Mouse (Mus musculus) splenic B cell, adult 2 months (primary cell): ENCODE data around the gene Prpf19.
A peak's percentile ranks its signal among the peaks of the same experiment; 100 is the strongest.

Experiments used
- DNase-seq: peaks from one replicate; pipeline ENCODE4 v3.0.0-alpha.2; 2011; ENCODE audit warnings: low read depth, low spot score
- H3K27me3 ChIP-seq: 2 replicates; pipeline ENCODE4 v1.6.1; 2012; ENCODE audit warnings: mild to moderate bottlenecking, low read length, moderate library complexity, mixed read lengths; ENCODE audit not compliant: control insufficient read depth, poor library complexity, insufficient read depth, severe bottlenecking
- H3K36me3 ChIP-seq: 2 replicates; pipeline ENCODE4 v1.6.1; 2012; ENCODE audit warnings: mild to moderate bottlenecking, low read length, moderate library complexity, mixed read lengths; ENCODE audit not compliant: control insufficient read depth, poor library complexity, insufficient read depth, severe bottlenecking

Prpf19 gene

DNA sequence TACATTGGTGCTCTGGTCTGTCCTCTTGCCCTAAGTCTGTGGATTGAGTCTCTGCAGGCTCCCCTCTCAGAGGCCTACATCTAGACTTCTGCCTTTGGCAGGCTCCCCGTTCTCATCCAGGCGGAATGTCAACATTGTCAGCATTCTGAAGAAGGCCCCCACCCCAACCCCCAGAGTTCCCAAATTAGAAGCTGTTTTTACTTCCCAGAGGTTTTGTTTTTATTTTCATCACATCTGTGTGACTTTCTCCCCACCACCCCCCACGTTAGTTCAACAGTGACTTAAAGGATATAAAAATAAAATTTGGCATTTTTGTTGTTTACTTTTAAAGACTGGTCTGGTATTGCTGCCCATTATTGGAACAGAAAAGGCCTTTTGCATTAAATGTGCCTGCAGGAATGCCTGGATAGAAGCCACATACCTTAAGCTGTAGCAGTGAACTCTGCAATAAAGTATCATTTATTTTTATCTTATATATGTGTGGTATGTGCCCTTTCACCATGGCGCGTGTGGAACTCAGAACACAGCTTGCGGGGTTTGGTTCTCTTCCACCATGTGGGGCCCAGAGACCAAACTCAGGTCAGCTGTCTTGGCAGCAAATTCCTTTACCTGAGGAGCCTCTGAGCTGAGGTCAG is 14.2 kb downstream of the Prpf19 start:
- no peaks in the 10 kb centered on the region for H3K27me3 ChIP-seq
- no peaks in the 10 kb centered on the region for H3K36me3 ChIP-seq
- DNase-seq: no peak

GRCm38 (mm10) chr19:10914291-10914690 is 19.3 kb downstream of the Prpf19 start:
- DNase-seq: peak; percentile 69
- Histone ChIP-seq H3K36me3 (no peaks in the 10 kb centered on the region), H3K27me3 (no peaks in the 10 kb centered on the region)

GRCm38 (mm10) chr19:10914870-10915269 is 19.8 kb downstream of the Prpf19 start:
- Histone ChIP-seq H3K36me3 (no peaks in the 10 kb centered on the region), H3K27me3 (no peaks in the 10 kb centered on the region)
- no peak for DNase-seq

DNA sequence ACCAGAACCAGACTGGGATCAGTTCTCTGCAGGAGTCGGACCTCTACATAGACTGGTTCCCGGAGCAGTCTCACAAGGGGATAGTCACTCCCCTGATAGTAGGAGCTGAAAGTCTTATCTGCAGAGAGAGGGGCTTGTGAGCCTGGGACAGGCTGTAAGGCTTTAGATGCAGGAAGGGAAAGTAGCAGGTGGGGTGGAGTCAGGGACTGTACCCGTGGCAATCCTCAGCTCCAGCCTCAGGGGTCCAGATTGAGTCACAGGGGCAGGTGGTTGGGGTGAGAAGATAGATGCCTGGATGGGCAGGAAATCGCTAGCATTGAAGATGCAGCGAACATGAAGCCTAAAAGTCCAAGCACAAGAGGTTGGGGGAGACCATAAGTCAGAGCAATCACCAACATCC is 21.5 kb downstream of the Prpf19 start:
- no peak for DNase-seq
- H3K27me3 ChIP-seq: no peaks in the 10 kb centered on the region
- no peaks in the 10 kb centered on the region for H3K36me3 ChIP-seq

- DNase-seq: no peak
- H3K27me3 ChIP-seq: no peaks in the 10 kb centered on the region
- no peaks in the 10 kb centered on the region for H3K36me3 ChIP-seq
These were observed 23.4 kb downstream of the Prpf19 start for GRCm38 (mm10) chr19:10918321-10918991.

GRCm38 (mm10) chr19:10920532-10920931 is 25.5 kb downstream of the Prpf19 start, which contains the start of gene Zp1:
Zp1 (minus strand) TSS chr19:10920632.
- Histone ChIP-seq H3K36me3 (no peaks in the 10 kb centered on the region), H3K27me3 (no peaks in the 10 kb centered on the region)
- DNase-seq: no peak

DNA sequence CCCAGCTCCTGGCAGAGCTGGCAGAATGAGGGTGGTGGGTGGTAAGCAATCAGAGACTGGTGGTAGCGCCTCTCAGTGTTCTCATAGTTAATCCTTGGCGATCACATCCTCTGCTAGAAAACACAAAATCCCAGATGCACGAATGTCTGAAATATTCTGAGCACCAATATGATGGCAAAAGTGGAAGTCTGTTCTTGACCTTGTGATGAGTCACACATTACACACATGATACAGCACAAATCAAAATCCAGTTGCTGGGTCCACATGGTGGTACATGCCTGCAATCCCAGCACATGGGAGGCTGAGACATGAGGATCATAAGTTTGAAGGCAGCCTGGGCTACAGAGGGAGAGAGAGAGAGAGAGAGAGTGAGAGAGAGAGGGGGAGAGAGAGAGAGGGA is 26.0 kb downstream of the Prpf19 start:
- no peak for DNase-seq
- no peaks in the 10 kb centered on the region for H3K36me3 ChIP-seq
- H3K27me3 ChIP-seq: no peaks in the 10 kb centered on the region

GRCm38 (mm10) chr19:10924220-10924619 is 29.2 kb downstream of the Prpf19 start:
- no peak for DNase-seq
- Histone ChIP-seq H3K36me3 (no peaks in the 10 kb centered on the region), H3K27me3 (no peaks in the 10 kb centered on the region)

GRCm38 (mm10) chr19:10926123-10926621 is 31.1 kb downstream of the Prpf19 start:
- Histone ChIP-seq H3K27me3 (no peaks in the 10 kb centered on the region), H3K36me3 (no peaks in the 10 kb centered on the region)
- DNase-seq: no peak

DNA sequence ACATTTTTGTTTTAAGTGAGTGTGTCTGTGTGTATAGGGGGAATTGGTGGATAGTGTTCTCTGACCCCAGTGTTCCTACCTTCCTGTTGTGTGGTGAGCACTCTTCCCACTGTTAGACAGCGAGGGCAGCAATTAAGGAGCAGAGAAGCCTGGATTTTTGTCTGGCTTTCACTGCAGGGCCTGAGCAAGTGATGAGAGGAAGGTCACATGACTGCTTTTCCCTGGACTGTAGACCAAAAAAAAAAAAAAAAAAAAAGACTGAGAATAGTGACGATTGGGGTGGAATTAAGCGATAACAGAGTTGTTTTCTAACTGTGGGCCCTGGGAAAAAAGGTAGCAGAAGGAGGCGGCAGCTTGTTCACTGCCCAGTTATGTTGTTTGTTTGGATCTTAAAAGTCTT is 31.6 kb downstream of the Prpf19 start:
- Histone ChIP-seq H3K27me3 (no peaks in the 10 kb centered on the region), H3K36me3 (no peaks in the 10 kb centered on the region)
- no peak for DNase-seq

DNA sequence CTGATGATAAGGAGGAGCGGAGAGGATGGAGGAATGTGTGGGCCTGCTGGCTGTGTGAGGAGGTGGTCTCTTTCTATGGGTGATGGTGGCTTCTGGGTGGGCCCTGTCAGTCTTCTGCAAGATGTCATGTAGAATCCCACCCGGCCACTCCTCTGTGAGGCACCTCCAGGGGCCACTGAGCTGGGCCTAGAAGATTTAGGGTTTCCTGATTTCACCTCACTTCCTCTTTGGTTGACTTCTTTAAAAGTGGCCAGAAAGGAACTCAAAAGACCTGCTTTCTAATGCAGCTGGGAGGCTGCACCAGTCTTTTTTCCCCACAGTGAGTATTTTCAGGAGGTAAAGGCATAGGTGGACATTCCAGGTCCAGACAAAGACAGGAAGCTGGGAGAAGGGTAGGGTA is 35.6 kb downstream of the Prpf19 start:
- DNase-seq: no peak
- Histone ChIP-seq H3K27me3 (no peaks in the 10 kb centered on the region), H3K36me3 (no peaks in the 10 kb centered on the region)

DNA sequence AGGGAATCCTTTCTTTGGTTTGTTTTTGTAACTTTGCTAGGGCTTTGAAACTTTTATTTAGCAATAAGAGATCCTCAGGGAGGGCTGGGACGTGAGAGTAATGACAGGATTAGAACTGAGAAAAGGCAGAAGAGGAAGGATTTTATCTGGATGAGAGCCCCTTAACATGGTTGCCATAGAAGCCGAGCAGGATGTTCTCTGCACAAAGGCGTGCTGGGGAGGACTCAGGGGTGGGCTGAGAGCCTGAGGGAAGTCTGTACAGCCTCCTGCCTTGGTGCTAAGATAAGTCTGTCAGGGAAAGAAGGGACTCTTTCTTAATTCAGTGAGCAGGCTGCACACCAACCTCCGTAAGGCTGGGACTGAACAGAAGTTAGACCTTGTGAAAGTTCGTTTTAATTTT is 40.0 kb downstream of the Prpf19 start:
- Histone ChIP-seq H3K27me3 (no peaks in the 10 kb centered on the region), H3K36me3 (no peaks in the 10 kb centered on the region)
- no peak for DNase-seq

- DNase-seq: no peak
- Histone ChIP-seq H3K27me3 (no peaks in the 10 kb centered on the region), H3K36me3 (no peaks in the 10 kb centered on the region)
These were observed 41.0 kb downstream of the Prpf19 start for GRCm38 (mm10) chr19:10936077-10936476.

GRCm38 (mm10) chr19:10937110-10937563 is 42.1 kb downstream of the Prpf19 start, which contains the start of gene Ptgdr2:
Ptgdr2 (plus strand) TSS chr19:10937160.
- Histone ChIP-seq H3K36me3 (no peaks in the 10 kb centered on the region), H3K27me3 (no peaks in the 10 kb centered on the region)
- DNase-seq: no peak

GRCm38 (mm10) chr19:10938771-10939170 is 43.7 kb downstream of the Prpf19 start:
- Histone ChIP-seq H3K27me3 (no peaks in the 10 kb centered on the region), H3K36me3 (peaks cover 3% of the 10 kb centered on the region; the same call in 1 of the 2 replicates)
- no peak for DNase-seq
